Mouse (Mus musculus) thymus, adult 2 months (tissue): ENCODE results near the gene Fam71b.

Source experiments
- CTCF ChIP-seq: fragments of 200-500 bp; IDR thresholded peaks from 2 replicates; pipeline ENCODE4 v1.5.1; 2012; ENCODE audit warnings: mild to moderate bottlenecking, control low read depth, low read length, moderate library complexity, borderline replicate concordance; ENCODE audit not compliant: control insufficient read depth, poor library complexity, insufficient read depth; ENCODE audit errors: extremely low read depth
- POLR2A ChIP-seq: fragments of 200-500 bp; IDR thresholded peaks from 2 replicates; pipeline ENCODE4 v1.6.1; 2012; ENCODE audit warnings: mild to moderate bottlenecking, low read length, control low read depth, moderate library complexity; ENCODE audit not compliant: control insufficient read depth, poor library complexity, insufficient read depth; ENCODE audit errors: extremely low read depth

DNA sequence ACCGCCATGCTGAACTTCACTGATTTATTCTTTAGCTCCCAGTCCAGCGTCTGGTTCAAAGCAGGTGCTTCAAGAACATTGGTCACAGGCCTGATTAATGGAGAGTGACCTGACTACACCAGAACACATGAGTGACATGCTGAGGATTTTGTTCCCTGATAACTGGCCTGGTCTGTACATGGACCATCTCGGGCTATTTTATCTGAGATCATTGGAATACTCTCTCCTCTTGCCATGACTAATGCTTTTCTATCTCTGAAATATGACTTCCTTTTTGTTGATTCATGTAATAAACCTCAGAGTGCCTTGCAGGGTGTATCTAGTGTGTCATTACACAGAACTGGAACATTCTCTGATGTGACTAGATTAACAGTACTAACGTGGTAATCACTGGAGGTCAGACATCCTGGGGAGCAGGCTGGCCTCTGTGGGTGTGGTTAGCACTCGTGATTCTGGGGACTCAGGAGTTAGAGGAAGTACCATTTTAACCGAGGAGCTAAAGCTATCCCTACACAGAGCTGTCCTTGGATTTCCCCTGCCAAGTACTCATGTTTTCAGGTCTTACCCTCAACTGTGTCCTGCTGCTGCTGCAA, 58.2 kb downstream of the Fam71b start, which contains the start of gene Havcr2:
- TF ChIP-seq CTCF = no peak
- no peak for TF ChIP-seq POLR2A
